Mouse (Mus musculus) adrenal gland (tissue): ENCODE measurements around the gene Gm9945.

ENCODE experiments used
- intact Hi-C: fragments of 180-260 bp; cut with DNase I; formaldehyde crosslinking; loops from one replicate; pipeline ENCODE4 v1.15.1; 2025

The Gm9945 gene

GRCm38 (mm10) chr11:53521120-53521820 is 41.3 kb downstream of the Gm9945 start:
- intact Hi-C loops: no loop called here

- intact Hi-C loops: no loop called here
Measured at GRCm38 (mm10) chr11:53521821-53522131, 41.8 kb downstream of the Gm9945 start.

GRCm38 (mm10) chr11:53522362-53522761 is 42.4 kb downstream of the Gm9945 start:
- intact Hi-C loops: no loop called here

DNA sequence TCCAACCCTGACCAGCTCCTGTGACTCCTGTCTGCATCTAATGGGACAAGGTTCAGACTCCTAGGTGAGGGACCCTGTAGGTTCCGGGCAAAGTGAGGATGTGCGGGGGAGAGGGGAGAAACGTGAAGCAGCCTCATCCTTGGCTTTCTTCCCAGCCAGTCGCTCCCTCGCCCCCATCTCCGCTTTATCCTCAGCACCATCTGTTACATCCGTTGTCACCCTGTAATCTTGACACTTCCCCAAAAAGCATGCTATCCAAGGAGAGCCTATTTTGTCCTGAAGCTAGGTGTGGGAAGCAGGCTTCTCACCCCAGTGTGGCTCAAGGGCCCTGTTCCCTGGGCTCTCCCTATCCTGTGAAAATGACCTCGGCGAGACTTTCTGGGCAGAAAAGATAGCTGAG is 43.0 kb downstream of the Gm9945 start:
- intact Hi-C loops: no loop called here

GRCm38 (mm10) chr11:53523545-53524405 is 43.8 kb downstream of the Gm9945 start:
- intact Hi-C loops: no loop called here

DNA sequence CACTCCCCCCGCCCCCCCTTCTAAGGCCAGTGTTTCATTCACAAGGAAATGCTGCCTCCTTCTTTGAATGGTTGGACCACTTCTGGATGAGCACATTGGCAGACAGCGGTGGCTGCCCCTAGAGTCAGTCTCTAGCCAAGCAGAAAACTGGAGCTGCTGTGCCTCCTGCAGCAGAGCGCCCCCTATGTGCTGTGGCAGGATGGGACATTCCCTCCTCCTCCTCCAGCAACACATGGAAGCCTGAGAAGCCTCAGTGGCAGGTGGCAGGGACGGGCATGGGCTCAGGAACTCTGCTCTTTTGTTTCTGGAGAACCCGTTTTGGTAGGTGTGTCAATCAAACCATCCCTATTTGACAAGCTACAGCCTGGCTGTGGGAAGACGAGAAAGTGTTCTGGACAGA is 44.9 kb downstream of the Gm9945 start:
- intact Hi-C loops: no loop called here

DNA sequence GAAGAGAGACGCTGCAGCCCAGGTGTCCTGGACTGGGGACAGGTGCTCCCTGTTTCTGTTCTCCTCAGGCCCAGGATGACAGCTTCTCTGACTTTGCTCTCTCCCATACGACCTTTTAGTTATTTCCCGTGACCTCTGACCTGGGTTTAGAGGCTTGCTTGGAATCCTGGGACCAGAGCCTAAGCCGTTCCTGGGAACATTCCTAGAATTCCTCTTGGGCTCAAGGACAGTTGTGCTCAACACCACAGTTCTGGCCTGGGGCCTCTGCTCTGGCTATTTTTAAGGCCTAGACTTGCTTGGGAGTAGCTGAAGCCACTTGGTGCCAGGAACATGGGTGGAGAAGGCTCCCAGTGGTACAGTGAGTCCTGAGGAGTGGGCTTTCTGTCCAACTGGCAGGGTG is 45.5 kb downstream of the Gm9945 start:
- intact Hi-C loops: no loop called here

DNA sequence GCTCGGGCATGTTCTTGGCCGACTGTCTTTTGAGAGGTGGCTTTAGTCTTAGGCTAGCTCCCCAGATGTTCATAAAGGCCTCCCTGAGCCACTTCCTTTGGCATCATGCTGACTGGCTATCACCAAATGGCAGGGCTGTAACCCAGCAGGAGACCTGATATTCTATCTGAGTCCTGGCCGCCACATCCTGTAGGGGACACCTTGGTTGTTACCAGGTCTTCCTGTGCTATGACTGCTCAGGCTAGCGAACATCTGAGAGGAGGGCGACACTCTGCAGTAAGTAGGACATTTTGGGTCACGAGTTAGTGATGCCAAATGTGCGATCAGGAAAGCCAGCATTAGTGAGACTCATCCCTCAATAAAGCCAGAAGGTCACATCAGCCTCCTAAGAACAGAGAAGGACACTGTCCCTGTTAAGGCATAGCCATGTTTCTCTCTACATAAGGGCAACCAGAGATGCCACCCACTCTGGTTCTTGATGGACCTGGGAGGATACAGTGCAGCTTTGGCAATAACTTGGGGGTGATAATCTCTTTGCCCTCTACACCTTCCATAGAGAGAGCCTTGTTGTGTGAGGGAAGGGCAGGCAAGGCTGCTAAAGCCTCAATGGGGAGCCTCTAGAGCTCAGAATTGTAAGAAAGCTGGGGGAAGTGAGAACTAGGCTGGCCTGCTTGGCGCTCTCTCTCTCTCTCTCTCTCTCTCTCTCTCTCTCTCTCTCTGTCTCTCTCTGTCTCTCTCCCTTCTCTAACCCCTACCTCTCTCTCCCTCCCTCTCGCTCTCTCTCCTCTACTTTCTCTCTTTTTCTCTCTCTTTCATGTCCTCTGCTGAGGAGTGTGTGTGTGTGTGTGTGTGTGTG is 48.7 kb downstream of the Gm9945 start:
- intact Hi-C loops: no loop called here

DNA sequence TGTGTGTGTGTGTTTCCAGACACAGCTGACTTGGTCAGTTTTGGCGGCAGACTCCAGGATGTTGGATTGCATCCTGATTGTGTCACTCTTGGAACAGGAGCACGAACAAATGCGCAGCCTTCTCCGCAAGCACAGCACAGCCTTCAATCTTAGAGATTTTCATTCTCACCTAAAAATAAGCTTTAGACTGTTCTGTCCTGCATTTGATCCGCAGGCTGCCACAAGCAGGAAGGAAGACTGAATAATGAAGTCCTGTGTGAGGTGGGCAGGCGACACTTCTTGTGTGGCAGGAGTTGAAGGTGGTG is 49.2 kb downstream of the Gm9945 start:
- intact Hi-C loops: no loop called here

GRCm38 (mm10) chr11:53530001-53530400 is 50.0 kb downstream of the Gm9945 start:
- intact Hi-C loops: no loop called here
